Mouse (Mus musculus): ENCODE measurements around the gene Fbxl20. TPM values are rescaled to one million over a fixed set of nuclear protein-coding genes. Genes with fewer than 3 reads are reported as not detected.

Fbxl20 gene
- polyA plus RNA-seq, 1 experiment, result 44.5 TPM

DNA sequence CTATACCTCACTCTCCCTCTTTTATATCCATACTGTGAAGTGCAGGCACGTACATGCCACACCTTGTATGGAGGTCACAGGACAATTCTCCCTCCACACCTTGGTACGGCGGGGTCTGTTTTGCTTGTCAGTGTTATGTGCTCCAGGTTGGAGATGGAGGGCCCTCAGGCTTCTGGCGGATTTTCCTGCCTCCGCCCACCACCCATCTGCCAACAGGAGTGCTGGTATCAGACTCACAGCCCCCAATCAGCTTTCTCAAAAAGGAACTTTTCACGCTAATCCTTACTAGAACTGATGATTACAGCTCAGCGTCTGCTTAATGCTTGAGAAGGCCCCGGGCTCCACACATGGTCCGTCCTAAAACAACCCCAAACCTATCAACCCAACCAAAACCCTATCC lies 64.1 kb downstream of the Fbxl20 start:
- H3K4me3 ChIP-seq (ENCODE audit: low read depth, low read length), result no peak overlapping the region
- H3K4me1 ChIP-seq (ENCODE audit: control insufficient read depth, insufficient read depth, low read length), result peaks cover 4% of the 10 kb centered on the region
- H3K9me3 ChIP-seq (replicated peaks; ENCODE audit: control insufficient read depth, insufficient read depth, low read length, poor library complexity, severe bottlenecking), result no peaks in the 10 kb centered on the region
- H3K27me3 ChIP-seq (ENCODE audit: control insufficient read depth, insufficient read depth, low read length, poor library complexity, severe bottlenecking), result no peaks in the 10 kb centered on the region
- 0 out of 2 replicates have a peak, but pooled peaks cover 8% of the 10 kb centered on the region for H3K36me3 ChIP-seq (ENCODE audit: control insufficient read depth, insufficient read depth, low read length, poor library complexity, severe bottlenecking)
- no peak overlapping the region for H3K27ac ChIP-seq (ENCODE audit: insufficient read depth, low read length)
- H3K9ac ChIP-seq (ENCODE audit: low read depth, poor library complexity, severe bottlenecking), result no peak overlapping the region
- TF ChIP-seq EP300 (IDR thresholded peaks at IDR 0.05; ENCODE audit: insufficient read depth, low read depth, low read length), result no peak
- no peak for TF ChIP-seq CTCF (IDR thresholded peaks at IDR 0.05; ENCODE audit: low read depth, low read length)
- no peak for TF ChIP-seq POLR2A (IDR thresholded peaks at IDR 0.05; ENCODE audit: insufficient read depth, low read length)

DNA sequence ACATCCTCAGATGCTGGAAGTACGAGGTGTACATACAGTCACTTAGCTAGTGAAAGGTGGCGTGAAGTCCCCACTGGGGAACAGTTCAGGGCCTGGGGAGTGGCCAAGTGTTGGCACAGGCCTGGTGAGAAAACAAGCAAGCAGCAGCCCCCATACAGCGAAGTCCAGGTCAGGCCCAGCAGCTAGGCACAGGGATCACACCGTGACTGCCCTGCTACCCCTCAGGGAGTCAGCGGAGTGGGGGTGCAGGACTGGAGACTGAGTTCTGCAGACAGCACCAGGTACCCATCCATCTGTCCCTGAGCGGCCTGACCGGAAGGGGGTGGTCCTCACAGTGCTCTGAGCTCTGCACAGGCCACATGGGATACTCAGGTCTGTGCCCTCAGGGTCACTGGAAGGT lies 67.5 kb downstream of the Fbxl20 start:
- no peak overlapping the region for H3K27ac ChIP-seq (ENCODE audit: insufficient read depth, low read length)
- no peaks in the 10 kb centered on the region for H3K27me3 ChIP-seq (ENCODE audit: control insufficient read depth, insufficient read depth, low read length, poor library complexity, severe bottlenecking)
- no peak overlapping the region for H3K4me3 ChIP-seq (ENCODE audit: low read depth, low read length)
- H3K9me3 ChIP-seq (replicated peaks; ENCODE audit: control insufficient read depth, insufficient read depth, low read length, poor library complexity, severe bottlenecking), result no peaks in the 10 kb centered on the region
- peaks cover 2% of the 10 kb centered on the region for H3K4me1 ChIP-seq (ENCODE audit: control insufficient read depth, insufficient read depth, low read length)
- H3K36me3 ChIP-seq (ENCODE audit: control insufficient read depth, insufficient read depth, low read length, poor library complexity, severe bottlenecking), result no peaks in the 10 kb centered on the region
- no peak overlapping the region for H3K9ac ChIP-seq (ENCODE audit: low read depth, poor library complexity, severe bottlenecking)
- no peak for TF ChIP-seq EP300 (IDR thresholded peaks at IDR 0.05; ENCODE audit: insufficient read depth, low read depth, low read length)
- TF ChIP-seq POLR2A (IDR thresholded peaks at IDR 0.05; ENCODE audit: insufficient read depth, low read length), result no peak

DNA sequence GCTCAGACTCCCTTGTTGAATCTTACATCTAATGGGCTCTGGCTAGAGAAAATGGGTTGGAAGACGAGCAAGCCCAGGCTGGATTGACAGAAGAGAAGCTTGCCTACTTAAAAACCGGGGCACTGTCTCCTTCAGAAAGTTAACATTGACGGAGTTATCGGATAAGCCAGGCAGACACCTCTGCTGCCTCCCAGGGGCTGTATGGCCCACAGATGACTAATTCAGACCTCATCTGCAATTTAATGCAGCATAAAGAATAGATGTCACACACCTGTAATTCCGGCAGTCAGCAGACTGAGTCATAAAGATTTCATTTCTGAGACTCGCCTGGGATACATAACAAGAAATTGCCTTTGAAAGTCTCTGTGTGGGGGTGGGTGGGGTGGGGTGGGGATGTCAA lies 69.8 kb downstream of the Fbxl20 start:
- Histone ChIP-seq H3K9ac (ENCODE audit: low read depth, poor library complexity, severe bottlenecking) (no peak overlapping the region), H3K27ac (ENCODE audit: insufficient read depth, low read length) (no peak overlapping the region), H3K4me1 (ENCODE audit: control insufficient read depth, insufficient read depth, low read length) (no peaks in the 10 kb centered on the region), H3K27me3 (ENCODE audit: control insufficient read depth, insufficient read depth, low read length, poor library complexity, severe bottlenecking) (no peaks in the 10 kb centered on the region), H3K9me3 (replicated peaks; ENCODE audit: control insufficient read depth, insufficient read depth, low read length, poor library complexity, severe bottlenecking) (no peaks in the 10 kb centered on the region), H3K4me3 (ENCODE audit: low read depth, low read length) (no peak overlapping the region), H3K36me3 (ENCODE audit: control insufficient read depth, insufficient read depth, low read length, poor library complexity, severe bottlenecking) (no peaks in the 10 kb centered on the region)
- no peak for TF ChIP-seq POLR2A (IDR thresholded peaks at IDR 0.05; ENCODE audit: insufficient read depth, low read length)
- no peak for TF ChIP-seq CTCF (IDR thresholded peaks at IDR 0.05; ENCODE audit: low read depth, low read length)
- TF ChIP-seq EP300 (IDR thresholded peaks at IDR 0.05; ENCODE audit: insufficient read depth, low read depth, low read length), result no peak

DNA sequence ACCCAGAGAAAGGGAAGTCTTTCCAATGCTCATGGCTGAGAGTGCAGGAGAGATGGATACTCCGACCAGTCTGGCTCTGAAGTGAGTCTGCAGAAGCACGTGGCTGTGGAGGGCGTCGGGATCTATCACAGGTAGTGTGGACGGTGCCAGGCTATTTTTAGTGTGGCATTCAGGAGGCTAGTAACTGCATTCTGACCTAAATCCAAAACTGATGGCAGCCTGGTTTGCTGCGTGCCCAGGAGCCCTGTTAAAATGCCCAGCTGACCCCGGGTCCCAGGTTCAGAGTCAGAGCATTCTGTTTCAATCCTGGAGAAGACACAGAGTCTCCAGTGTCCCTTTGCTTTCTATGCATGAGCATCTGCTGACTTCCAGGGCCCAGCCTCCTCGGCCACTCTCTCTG lies 73.1 kb downstream of the Fbxl20 start:
- no peaks in the 10 kb centered on the region for H3K4me1 ChIP-seq (ENCODE audit: control insufficient read depth, insufficient read depth, low read length)
- H3K27ac ChIP-seq (ENCODE audit: insufficient read depth, low read length), result no peak overlapping the region
- no peak overlapping the region for H3K4me3 ChIP-seq (ENCODE audit: low read depth, low read length)
- TF ChIP-seq CTCF (IDR thresholded peaks at IDR 0.05; ENCODE audit: low read depth, low read length) (no peak), EP300 (IDR thresholded peaks at IDR 0.05; ENCODE audit: insufficient read depth, low read depth, low read length) (no peak), POLR2A (IDR thresholded peaks at IDR 0.05; ENCODE audit: insufficient read depth, low read length) (no peak)
- H3K9ac ChIP-seq (ENCODE audit: low read depth, poor library complexity, severe bottlenecking), result no peak overlapping the region
- H3K9me3 ChIP-seq (replicated peaks; ENCODE audit: control insufficient read depth, insufficient read depth, low read length, poor library complexity, severe bottlenecking), result peaks cover 13% of the 10 kb centered on the region
- H3K36me3 ChIP-seq (ENCODE audit: control insufficient read depth, insufficient read depth, low read length, poor library complexity, severe bottlenecking), result peaks cover 5% of the 10 kb centered on the region
- H3K27me3 ChIP-seq (ENCODE audit: control insufficient read depth, insufficient read depth, low read length, poor library complexity, severe bottlenecking), result no peaks in the 10 kb centered on the region

DNA sequence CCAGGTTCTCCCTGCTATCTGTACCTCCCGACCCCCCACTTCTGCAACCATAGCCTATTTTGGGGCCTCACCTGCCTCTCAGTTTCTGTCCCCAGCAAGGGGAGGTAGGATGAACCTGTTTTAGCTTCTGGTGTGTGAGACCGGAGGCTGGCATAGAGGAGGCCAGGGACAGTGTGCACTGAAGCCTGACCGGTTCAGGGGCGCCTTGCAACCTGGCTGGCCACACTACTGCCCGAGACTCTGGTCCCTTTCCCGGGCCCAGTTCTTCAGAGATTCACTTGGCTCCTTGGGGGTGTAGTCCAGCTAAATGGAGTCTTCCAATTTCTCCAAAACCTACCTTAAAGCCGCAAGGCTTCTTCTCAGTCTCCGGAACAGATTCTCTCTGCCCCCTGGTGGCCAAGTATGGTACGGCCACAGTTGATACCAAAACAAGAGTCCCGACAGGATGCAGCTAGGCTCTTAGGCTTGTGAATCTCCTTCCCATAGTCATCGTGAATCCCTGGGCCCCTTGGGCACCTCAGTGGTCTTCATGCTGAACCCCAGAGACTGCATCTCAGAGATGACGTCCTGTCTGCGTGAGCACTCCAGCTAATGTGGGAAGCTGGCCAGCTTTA lies 74.9 kb downstream of the Fbxl20 start:
- Histone ChIP-seq H3K27me3 (ENCODE audit: control insufficient read depth, insufficient read depth, low read length, poor library complexity, severe bottlenecking) (no peaks in the 10 kb centered on the region), H3K4me1 (ENCODE audit: control insufficient read depth, insufficient read depth, low read length) (no peaks in the 10 kb centered on the region), H3K4me3 (ENCODE audit: low read depth, low read length) (no peak overlapping the region), H3K36me3 (ENCODE audit: control insufficient read depth, insufficient read depth, low read length, poor library complexity, severe bottlenecking) (peaks cover 5% of the 10 kb centered on the region), H3K9ac (ENCODE audit: low read depth, poor library complexity, severe bottlenecking) (no peak overlapping the region), H3K9me3 (replicated peaks; ENCODE audit: control insufficient read depth, insufficient read depth, low read length, poor library complexity, severe bottlenecking) (peaks cover 27% of the 10 kb centered on the region), H3K27ac (ENCODE audit: insufficient read depth, low read length) (no peak overlapping the region)
- TF ChIP-seq EP300 (IDR thresholded peaks at IDR 0.05; ENCODE audit: insufficient read depth, low read depth, low read length), result no peak
- peak; percentile 76 for TF ChIP-seq CTCF (IDR thresholded peaks at IDR 0.05; ENCODE audit: low read depth, low read length)
- no peak for TF ChIP-seq POLR2A (IDR thresholded peaks at IDR 0.05; ENCODE audit: insufficient read depth, low read length)

DNA sequence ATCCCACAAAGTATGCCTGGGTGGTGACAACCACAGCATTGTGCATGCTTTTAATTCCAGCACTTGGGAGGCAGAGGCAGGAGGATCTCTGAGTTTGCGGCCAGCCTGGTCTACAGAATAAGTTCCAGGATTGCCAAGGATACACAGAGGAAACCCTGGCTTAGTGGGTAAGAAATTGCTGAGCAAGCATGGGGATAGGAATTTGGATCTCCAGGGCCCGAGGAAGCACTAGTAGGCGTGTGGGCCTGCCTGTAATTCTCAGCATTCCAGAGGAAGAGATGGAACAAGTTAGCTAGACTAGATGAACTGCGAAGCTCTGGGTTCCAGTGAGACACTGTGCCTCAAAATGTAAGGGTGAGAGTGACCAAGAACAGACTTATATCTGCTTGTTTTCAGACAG lies 76.8 kb downstream of the Fbxl20 start:
- no peak overlapping the region for H3K9ac ChIP-seq (ENCODE audit: low read depth, poor library complexity, severe bottlenecking)
- TF ChIP-seq EP300 (IDR thresholded peaks at IDR 0.05; ENCODE audit: insufficient read depth, low read depth, low read length) (no peak), CTCF (IDR thresholded peaks at IDR 0.05; ENCODE audit: low read depth, low read length) (no peak), POLR2A (IDR thresholded peaks at IDR 0.05; ENCODE audit: insufficient read depth, low read length) (no peak)
- peaks cover 43% of the 10 kb centered on the region for H3K9me3 ChIP-seq (replicated peaks; ENCODE audit: control insufficient read depth, insufficient read depth, low read length, poor library complexity, severe bottlenecking)
- H3K4me3 ChIP-seq (ENCODE audit: low read depth, low read length), result no peak overlapping the region
- H3K27me3 ChIP-seq (ENCODE audit: control insufficient read depth, insufficient read depth, low read length, poor library complexity, severe bottlenecking), result no peaks in the 10 kb centered on the region
- H3K36me3 ChIP-seq (ENCODE audit: control insufficient read depth, insufficient read depth, low read length, poor library complexity, severe bottlenecking), result peaks cover 9% of the 10 kb centered on the region
- H3K27ac ChIP-seq (ENCODE audit: insufficient read depth, low read length), result no peak overlapping the region
- H3K4me1 ChIP-seq (ENCODE audit: control insufficient read depth, insufficient read depth, low read length), result no peaks in the 10 kb centered on the region

Measured in ES-Bruce4 (cell line).